Mouse (Mus musculus): ENCODE data around the gene Bag1.

DNA sequence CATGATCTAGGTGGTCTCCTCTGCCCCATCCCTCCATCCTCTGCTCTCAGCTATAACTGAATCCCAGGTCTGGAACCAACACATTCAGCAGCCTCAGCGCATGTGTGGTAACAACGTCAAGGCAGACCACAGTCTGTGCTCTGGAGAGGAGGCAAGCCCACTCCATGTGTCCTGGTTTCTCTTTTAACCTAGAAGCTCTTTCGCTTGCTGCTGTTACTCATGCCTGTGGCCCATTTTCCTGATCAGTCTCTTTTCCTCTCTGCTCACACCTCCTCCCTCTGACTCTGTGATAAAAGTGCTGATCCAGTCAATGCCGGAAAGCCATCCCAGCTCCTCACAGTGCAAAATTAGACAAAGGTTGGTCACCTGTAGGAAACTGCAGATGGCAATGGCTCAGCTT, 58.1 kb downstream of the Bag1 start:
- TF ChIP-seq POLR2A (IDR thresholded peaks at IDR 0.05; ENCODE audit: borderline replicate concordance, extremely low read depth, low read depth, low read length) (no peak), CTCF (IDR thresholded peaks at IDR 0.05; ENCODE audit: insufficient read depth, low read length) (no peak)

Data from lung, adult 2 months (tissue).